14 mouse cellular contexts compared by ENCODE assay signal in the genomic region with DNA sequence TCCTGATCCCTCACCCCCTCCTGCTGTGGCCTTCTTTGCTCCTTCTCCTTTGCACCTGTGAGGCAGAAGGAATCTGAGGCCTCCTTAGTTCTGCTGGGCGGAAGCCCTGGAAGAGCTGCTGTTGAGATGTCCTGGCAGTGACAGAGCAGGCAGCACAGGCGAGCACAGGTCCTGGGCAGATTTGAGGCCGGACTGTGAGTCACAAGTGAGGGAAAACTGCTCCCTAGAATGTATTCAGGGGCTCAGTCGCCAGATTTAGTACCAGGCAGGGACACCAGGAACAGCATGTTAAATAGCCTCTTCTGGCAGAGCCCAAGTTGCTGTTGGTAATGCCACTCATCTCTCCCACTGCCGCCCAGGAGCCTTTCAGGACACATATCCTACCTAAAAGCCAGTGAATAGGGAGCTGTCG.
"Had no signal": no experiment of that assay in that cellular context is flagged by ENCODE, and none has a peak within 500 bp of the region (broad histone marks: within the 10 kb centered on the region; RNA-seq: fewer than 3 reads in every experiment).

No protein-coding gene starts in this region.

- H3K4me2 ChIP-seq: kidney, embryonic 15.5 days; liver, embryonic 13.5 days had no signal

- H3K4me3 ChIP-seq: kidney, embryonic 15.5 days; liver, embryonic 13.5 days; midbrain, embryonic 10.5 days had no signal

- H3K9ac ChIP-seq: kidney, embryonic 15.5 days; liver, embryonic 13.5 days had no signal

- H3K27ac ChIP-seq: kidney, embryonic 15.5 days; liver, embryonic 13.5 days; midbrain, embryonic 10.5 days had no signal

- ATAC-seq: intestine, embryonic 16.5 days had no signal

- H3K36me3 ChIP-seq: liver, embryonic 13.5 days had no signal

- DNase-seq: kidney, adult 2 months; kidney, postnatal 25 days; liver; liver, embryonic 13.5 days; lung, adult 2 months; lung, postnatal 10 days; lung, postnatal 4 days; midbrain, embryonic 14.5 days; right cerebral cortex, adult 18-20 months; right cerebral cortex, postnatal 25 days; thymus, postnatal 4 days had no signal

- H3K27me3 ChIP-seq: kidney, embryonic 15.5 days; liver, embryonic 13.5 days had no signal

- H3K9me3 ChIP-seq: kidney, embryonic 15.5 days; liver, embryonic 13.5 days; midbrain, embryonic 10.5 days had no signal
